Mouse (Mus musculus): ENCODE measurements around the gene Krt7. TPM values are rescaled to one million over a fixed set of nuclear protein-coding genes. Genes with fewer than 3 reads are reported as not detected.

The Krt7 gene
- polyA plus RNA-seq, 2 experiments: 19.3 to 29.7 TPM

DNA sequence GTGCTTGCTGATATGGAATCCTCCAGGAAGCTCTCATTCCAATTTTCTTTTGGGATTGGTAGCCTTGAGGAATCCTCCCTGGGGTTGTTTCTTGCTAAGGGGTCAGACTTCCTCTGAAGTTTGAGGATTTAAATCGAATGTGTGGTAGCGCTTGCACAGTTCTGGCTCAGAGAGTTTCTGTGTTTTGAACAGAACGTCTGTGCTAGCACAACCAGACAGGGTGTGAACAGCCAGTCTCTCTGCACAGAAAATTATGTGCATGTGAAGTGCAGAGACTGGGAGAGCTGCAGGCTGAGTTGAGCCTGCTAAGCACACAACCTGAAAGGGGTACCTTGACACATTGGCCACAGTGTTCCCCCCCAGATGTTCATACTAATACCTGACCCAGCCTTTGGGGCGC, 30.0 kb downstream of the Krt7 start:
- H3K27me3 ChIP-seq (ENCODE audit: control insufficient read depth, insufficient read depth, low read length): peaks cover 10% of the 10 kb centered on the region; the same call in 1 of the 2 replicates
- H3K4me3 ChIP-seq (replicated peaks; ENCODE audit: low read length): no peak overlapping the region
- no peaks in the 10 kb centered on the region for H3K36me3 ChIP-seq (ENCODE audit: control insufficient read depth, insufficient read depth, low read length)
- H3K9ac ChIP-seq (ENCODE audit: low read depth, low read length, severe bottlenecking): no peak overlapping the region
- no peak for TF ChIP-seq POLR2A (IDR thresholded peaks at IDR 0.05; ENCODE audit: borderline replicate concordance, extremely low read depth, insufficient read depth, insufficient read length)
- DNase-seq (ENCODE audit: low spot score) (no peak), ATAC-seq (ENCODE audit: low FRiP score, low read depth) (no peak)
- WGBS: 69% methylated on average over 4 of the region's 4 CpGs
- H3K9me3 ChIP-seq (ENCODE audit: control insufficient read depth, low read length): no peaks in the 10 kb centered on the region
- no peak overlapping the region for H3K27ac ChIP-seq (replicated peaks; ENCODE audit: low read depth, low read length)
- no peak overlapping the region for H3K4me2 ChIP-seq (replicated peaks; ENCODE audit: low read depth, low read length, severe bottlenecking)
- H3K4me1 ChIP-seq (ENCODE audit: control insufficient read depth, insufficient read depth, low read length): peaks cover 4% of the 10 kb centered on the region; the same call in 1 of the 2 replicates

DNA sequence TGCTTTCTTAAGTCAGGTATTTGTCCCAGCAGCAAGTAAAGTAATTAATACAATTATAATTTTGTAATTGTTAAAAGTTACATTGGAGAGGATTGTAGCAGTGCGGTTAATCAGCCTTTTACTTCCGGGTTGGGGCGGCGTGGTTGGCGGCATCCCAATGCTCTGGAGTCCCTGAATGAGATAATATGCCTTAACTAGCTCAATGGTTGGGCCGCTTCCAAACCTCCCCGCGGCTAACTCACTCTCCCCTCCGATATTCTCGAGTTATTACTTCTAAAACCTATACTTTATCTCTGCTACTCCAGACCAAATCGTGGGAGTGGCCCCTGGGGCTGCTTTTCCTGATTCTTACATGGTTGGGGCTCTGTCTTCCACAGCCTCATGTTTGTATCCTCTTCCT, 35.7 kb downstream of the Krt7 start:
- Histone ChIP-seq H3K4me3 (replicated peaks; ENCODE audit: low read length) (no peak overlapping the region), H3K9ac (ENCODE audit: low read depth, low read length, severe bottlenecking) (no peak overlapping the region), H3K9me3 (ENCODE audit: control insufficient read depth, low read length) (no peaks in the 10 kb centered on the region), H3K4me2 (replicated peaks; ENCODE audit: low read depth, low read length, severe bottlenecking) (no peak overlapping the region), H3K27ac (replicated peaks; ENCODE audit: low read depth, low read length) (no peak overlapping the region), H3K36me3 (ENCODE audit: control insufficient read depth, insufficient read depth, low read length) (no peaks in the 10 kb centered on the region), H3K27me3 (ENCODE audit: control insufficient read depth, insufficient read depth, low read length) (no peaks in the 10 kb centered on the region), H3K4me1 (ENCODE audit: control insufficient read depth, insufficient read depth, low read length) (no peaks in the 10 kb centered on the region)
- no peak for DNase-seq (ENCODE audit: low spot score)
- 71% methylated on average over 11 of the region's 11 CpGs for WGBS
- no peak for ATAC-seq (ENCODE audit: low FRiP score, low read depth)
- TF ChIP-seq POLR2A (IDR thresholded peaks at IDR 0.05; ENCODE audit: borderline replicate concordance, extremely low read depth, insufficient read depth, insufficient read length): no peak

DNA sequence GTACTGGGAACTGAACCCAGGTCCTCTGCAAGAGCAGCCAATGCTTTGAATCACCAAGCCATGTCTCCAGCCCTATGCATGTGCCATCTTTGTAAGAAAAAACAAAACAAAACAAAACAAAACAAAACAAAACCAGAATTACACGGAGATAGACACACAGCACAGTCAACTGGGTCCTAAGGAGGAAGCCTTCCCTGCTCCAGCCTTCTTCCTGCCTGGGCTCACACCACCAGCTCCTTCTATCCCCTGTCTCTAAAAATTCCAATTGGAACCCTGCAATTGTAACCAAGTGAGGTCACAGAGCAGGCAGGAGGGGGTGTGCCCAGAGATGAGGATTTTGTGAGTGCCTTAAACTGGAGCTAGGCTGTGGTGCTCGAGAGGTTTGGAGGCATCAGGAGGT, 36.6 kb downstream of the Krt7 start, which contains the start of gene Krt88:
Gene Krt88, plus strand, starts transcription at position 301 of the 400 bp plus-strand sequence.
- no peaks in the 10 kb centered on the region for H3K36me3 ChIP-seq (ENCODE audit: control insufficient read depth, insufficient read depth, low read length)

DNA sequence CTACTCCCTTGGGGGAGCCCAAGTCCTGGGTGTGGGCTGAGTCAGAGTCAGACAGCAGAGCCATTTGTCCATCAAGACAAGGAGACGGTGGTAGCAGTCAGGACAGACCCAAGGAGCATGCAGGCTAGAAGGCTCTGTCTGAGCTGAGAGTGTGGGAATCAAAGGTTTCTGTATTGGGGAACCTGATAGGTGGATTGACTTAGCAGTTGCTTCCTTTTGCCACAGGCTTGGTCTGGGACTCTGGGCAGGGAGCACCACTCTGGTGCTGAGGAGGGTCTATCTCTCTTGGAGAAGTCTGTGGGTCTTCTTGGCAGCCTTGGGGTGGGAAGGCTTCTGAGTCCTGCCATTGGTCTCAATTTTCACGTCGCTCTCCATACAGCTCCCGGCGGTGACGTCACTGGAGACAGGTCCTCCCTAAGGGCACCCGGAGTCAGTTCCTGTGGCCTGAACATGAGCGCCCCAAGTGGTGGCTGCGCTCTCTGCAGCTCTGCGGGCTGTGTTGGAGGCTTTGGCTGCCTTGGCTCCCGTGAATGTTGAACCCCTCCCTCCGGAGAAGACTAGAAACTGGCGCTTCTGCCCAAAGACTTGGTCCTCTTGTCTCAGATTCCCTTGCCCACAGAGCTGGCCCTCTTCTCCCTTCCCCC, 42.4 kb downstream of the Krt7 start:
- 0 out of 2 replicates have a peak, but pooled peaks cover 3% of the 10 kb centered on the region for H3K9me3 ChIP-seq (ENCODE audit: control insufficient read depth, low read length)
- 5% methylated on average over 13 of the region's 13 CpGs for WGBS
- DNase-seq (ENCODE audit: low spot score) (peak; percentile 41), ATAC-seq (ENCODE audit: low FRiP score, low read depth) (no peak)
- no peak overlapping the region for H3K4me3 ChIP-seq (replicated peaks; ENCODE audit: low read length)
- H3K36me3 ChIP-seq (ENCODE audit: control insufficient read depth, insufficient read depth, low read length): no peaks in the 10 kb centered on the region
- no peaks in the 10 kb centered on the region for H3K27me3 ChIP-seq (ENCODE audit: control insufficient read depth, insufficient read depth, low read length)
- no peak overlapping the region for H3K9ac ChIP-seq (ENCODE audit: low read depth, low read length, severe bottlenecking)
- H3K4me1 ChIP-seq (ENCODE audit: control insufficient read depth, insufficient read depth, low read length): no peaks in the 10 kb centered on the region
- no peak overlapping the region for H3K27ac ChIP-seq (replicated peaks; ENCODE audit: low read depth, low read length)
- TF ChIP-seq POLR2A (IDR thresholded peaks at IDR 0.05; ENCODE audit: borderline replicate concordance, extremely low read depth, insufficient read depth, insufficient read length): no peak
- H3K4me2 ChIP-seq (replicated peaks; ENCODE audit: low read depth, low read length, severe bottlenecking): no peak overlapping the region

More for the DNA sequence above, 36.6 kb downstream of the Krt7 start, which contains the start of gene Krt88:
- Histone ChIP-seq H3K27me3 (ENCODE audit: control insufficient read depth, insufficient read depth, low read length) (no peaks in the 10 kb centered on the region), H3K4me2 (replicated peaks; ENCODE audit: low read depth, low read length, severe bottlenecking) (no peak within 1 kb of the TSS), H3K9ac (ENCODE audit: low read depth, low read length, severe bottlenecking) (no peak within 1 kb of the TSS), H3K27ac (replicated peaks; ENCODE audit: low read depth, low read length) (no peak within 1 kb of the TSS), H3K9me3 (ENCODE audit: control insufficient read depth, low read length) (no peaks in the 10 kb centered on the region), H3K4me3 (replicated peaks; ENCODE audit: low read length) (no peak within 1 kb of the TSS), H3K4me1 (ENCODE audit: control insufficient read depth, insufficient read depth, low read length) (no peaks in the 10 kb centered on the region)
- WGBS: 75% methylated on average over 2 of the region's 2 CpGs
- DNase-seq (ENCODE audit: low spot score) (no peak), ATAC-seq (ENCODE audit: low FRiP score, low read depth) (no peak)
- no peak for TF ChIP-seq POLR2A (IDR thresholded peaks at IDR 0.05; ENCODE audit: borderline replicate concordance, extremely low read depth, insufficient read depth, insufficient read length)

DNA sequence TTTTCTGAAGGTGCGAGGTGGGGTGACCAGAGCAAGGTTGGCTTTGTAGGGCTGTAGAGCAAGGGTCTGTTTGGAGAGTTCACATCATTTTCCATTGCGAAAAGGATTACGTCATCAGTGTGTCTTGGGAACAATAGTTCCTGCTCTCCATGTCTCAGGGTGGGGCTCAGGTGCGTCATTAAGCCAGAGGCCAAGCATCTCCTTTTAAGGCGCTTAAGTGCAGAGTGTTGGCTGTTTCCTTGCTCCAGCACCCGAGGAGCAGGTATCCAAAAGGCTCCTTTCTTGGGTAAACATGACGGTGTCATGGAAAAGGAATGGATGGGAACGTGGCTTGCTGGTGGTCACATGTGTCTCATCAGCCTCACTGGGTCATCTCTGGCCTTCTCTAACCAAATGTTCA, 43.9 kb downstream of the Krt7 start:
- no peaks in the 10 kb centered on the region for H3K36me3 ChIP-seq (ENCODE audit: control insufficient read depth, insufficient read depth, low read length)

More for the DNA sequence above, 43.9 kb downstream of the Krt7 start:
- Histone ChIP-seq H3K9ac (ENCODE audit: low read depth, low read length, severe bottlenecking) (no peak overlapping the region), H3K4me2 (replicated peaks; ENCODE audit: low read depth, low read length, severe bottlenecking) (no peak overlapping the region), H3K9me3 (ENCODE audit: control insufficient read depth, low read length) (0 out of 2 replicates have a peak, but pooled peaks cover 3% of the 10 kb centered on the region), H3K27ac (replicated peaks; ENCODE audit: low read depth, low read length) (no peak overlapping the region), H3K4me1 (ENCODE audit: control insufficient read depth, insufficient read depth, low read length) (no peaks in the 10 kb centered on the region), H3K27me3 (ENCODE audit: control insufficient read depth, insufficient read depth, low read length) (no peaks in the 10 kb centered on the region), H3K4me3 (replicated peaks; ENCODE audit: low read length) (no peak overlapping the region)
- 86% methylated on average over 8 of the region's 8 CpGs for WGBS
- DNase-seq (ENCODE audit: low spot score): no peak
- ATAC-seq (ENCODE audit: low FRiP score, low read depth): no peak
- no peak for TF ChIP-seq POLR2A (IDR thresholded peaks at IDR 0.05; ENCODE audit: borderline replicate concordance, extremely low read depth, insufficient read depth, insufficient read length)

Data from limb, embryonic 14.5 days (tissue).